Mouse (Mus musculus) adrenal gland, adult 18-20 months (tissue): Measurements from ENCODE around the gene Eef2. TPM values are rescaled to one million over a fixed set of nuclear protein-coding genes. Genes with fewer than 3 reads are reported as not detected.
"Not testable (repeated sequence)": the region's sequence is repeated elsewhere in the genome, so short reads cannot be mapped to it uniquely, and the experiment has no call there.

Experiments
- DNase-seq, 2 experiments: peaks; one replicate each; pipeline ENCODE4 v3.0.0; 2021 to 2022; ENCODE audit warnings: low spot score in 2 of 2
- total RNA-seq, 2 experiments: library from RNA; stranded (reverse); gene quantifications; 1 replicate in 1 of 2; 2 replicates in 1 of 2; pipeline ENCODE4 v1.2.3; 2021

Eef2 gene
- total RNA-seq, 2 experiments from 2014 or later = 1,443 to 1,598 TPM

- DNase-seq = no peak
These were observed 31.1 kb upstream of the Eef2 start for GRCm38 (mm10) chr10:81145307-81145706.

GRCm38 (mm10) chr10:81145778-81146177, 30.7 kb upstream of the Eef2 start:
- no peak for DNase-seq

- DNase-seq = no peak
These were observed 30.1 kb upstream of the Eef2 start for GRCm38 (mm10) chr10:81146296-81146695.

- DNase-seq = no peak
These were observed 25.2 kb upstream of the Eef2 start for GRCm38 (mm10) chr10:81151261-81151660.

GRCm38 (mm10) chr10:81152609-81153008, 23.8 kb upstream of the Eef2 start:
- DNase-seq = no peak

- no peak for DNase-seq
These were observed 22.1 kb upstream of the Eef2 start for GRCm38 (mm10) chr10:81154313-81154712.

GRCm38 (mm10) chr10:81154736-81155135, 21.7 kb upstream of the Eef2 start:
- DNase-seq = no peak

GRCm38 (mm10) chr10:81161602-81162317, 14.7 kb upstream of the Eef2 start:
- no peak for DNase-seq

- no peak for DNase-seq
These were observed 14.1 kb upstream of the Eef2 start for GRCm38 (mm10) chr10:81162318-81162652.

GRCm38 (mm10) chr10:81165118-81165517, 11.3 kb upstream of the Eef2 start:
- no peak for DNase-seq

GRCm38 (mm10) chr10:81167200-81168086, 9.0 kb upstream of the Eef2 start, which contains the start of gene Pias4:
Gene Pias4, minus strand, starts transcription at chr10:81167923.
- peak; percentile 99 for DNase-seq

- DNase-seq = no peak
These were observed 8.4 kb upstream of the Eef2 start for GRCm38 (mm10) chr10:81168087-81168431.

- peak; percentile 71 to 77 for DNase-seq
These were observed 7.7 kb upstream of the Eef2 start for GRCm38 (mm10) chr10:81168521-81169244.

- DNase-seq = not testable (repeated sequence)
These were observed 7.0 kb upstream of the Eef2 start for GRCm38 (mm10) chr10:81169411-81169900.

- peak; percentile 83 to 85 for DNase-seq
These were observed 3.3 kb upstream of the Eef2 start for GRCm38 (mm10) chr10:81173132-81173531.

GRCm38 (mm10) chr10:81174617-81175344, 1.6 kb upstream of the Eef2 start:
- DNase-seq = peak; percentile 86 to 89

GRCm38 (mm10) chr10:81175345-81175701, 1.1 kb upstream of the Eef2 start:
- DNase-seq = not testable (repeated sequence)

- no peak for DNase-seq
These were observed 430 bp upstream of the Eef2 start for GRCm38 (mm10) chr10:81175936-81176465.

GRCm38 (mm10) chr10:81177491-81177925, 1.1 kb downstream of the Eef2 start:
- no peak for DNase-seq

GRCm38 (mm10) chr10:81177958-81178712, 1.7 kb downstream of the Eef2 start:
- DNase-seq = no peak
